Comparison of ENCODE assay signal across 9 mouse cellular contexts in the genomic region with DNA sequence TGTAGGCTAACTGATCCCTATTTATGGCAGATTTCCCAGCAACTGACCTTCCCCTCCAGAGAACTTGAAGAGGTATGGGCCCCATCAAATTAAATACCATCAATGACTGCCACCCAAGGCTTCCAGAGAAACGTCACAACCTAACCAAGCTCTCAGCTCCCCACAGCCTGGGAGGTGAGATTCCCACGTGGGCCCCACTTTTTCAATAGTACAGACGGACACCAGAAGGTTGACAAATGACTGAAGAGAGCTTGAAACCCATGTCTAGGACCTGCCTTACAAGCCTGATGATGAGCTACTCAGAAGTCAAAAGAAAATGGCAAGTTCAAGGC. TPM values are rescaled to one million over a fixed set of nuclear protein-coding genes. Genes with fewer than 3 reads are reported as not detected.
DNase-seq lines count a peak whose midpoint lies in the region; ATAC-seq lines count a peak whose summit lies in the region.
"Had no signal": no experiment of that assay in that cellular context is flagged by ENCODE, and none has a peak within 500 bp of the region (broad histone marks: within the 10 kb centered on the region; RNA-seq: fewer than 3 reads in every experiment).

No protein-coding gene starts in this region.

- WGBS in lung, embryonic 15.5 days: 23% methylated on average over 3 of the region's 3 CpGs
- 46% methylated on average over 3 of the region's 3 CpGs for WGBS in forebrain, embryonic 14.5 days
- 37% methylated on average over 3 of the region's 3 CpGs for WGBS in limb, embryonic 15.5 days
- WGBS in stomach, embryonic 15.5 days: 36% methylated on average over 3 of the region's 3 CpGs

- peaks cover 37% of the 10 kb centered on the region for H3K4me1 ChIP-seq in lung, embryonic 15.5 days
- H3K4me1 ChIP-seq in forebrain, embryonic 14.5 days (ENCODE audit: control insufficient read depth, insufficient read depth, low read length): peaks cover 26% of the 10 kb centered on the region
- peaks cover 34% of the 10 kb centered on the region for H3K4me1 ChIP-seq in limb, embryonic 15.5 days
- H3K4me1 ChIP-seq in stomach, embryonic 15.5 days: peaks cover 33% of the 10 kb centered on the region

- no peaks in the 10 kb centered on the region for H3K9me3 ChIP-seq in lung, embryonic 15.5 days
- H3K9me3 ChIP-seq in forebrain, embryonic 14.5 days (replicated peaks; ENCODE audit: control insufficient read depth, low read length): no peaks in the 10 kb centered on the region
- H3K9me3 ChIP-seq in limb, embryonic 15.5 days: no peaks in the 10 kb centered on the region
- no peaks in the 10 kb centered on the region for H3K9me3 ChIP-seq in stomach, embryonic 15.5 days

- H3K36me3 ChIP-seq in lung, embryonic 15.5 days: peaks cover 28% of the 10 kb centered on the region
- H3K36me3 ChIP-seq in forebrain, embryonic 14.5 days (ENCODE audit: control insufficient read depth, insufficient read depth, low read length): peaks cover 40% of the 10 kb centered on the region
- H3K36me3 ChIP-seq in limb, embryonic 15.5 days: peaks cover 41% of the 10 kb centered on the region
- H3K36me3 ChIP-seq in stomach, embryonic 15.5 days: peaks cover 28% of the 10 kb centered on the region

- no peak overlapping the region for H3K9ac ChIP-seq in lung, embryonic 15.5 days
- peak overlapping the region; percentile 91; the same call in 1 of the 2 replicates for H3K9ac ChIP-seq in forebrain, embryonic 14.5 days (ENCODE audit: low read length)
- no peak overlapping the region for H3K9ac ChIP-seq in limb, embryonic 15.5 days
- no peak overlapping the region for H3K9ac ChIP-seq in stomach, embryonic 15.5 days

- H3K27me3 ChIP-seq in lung, embryonic 15.5 days: no peaks in the 10 kb centered on the region
- no peaks in the 10 kb centered on the region for H3K27me3 ChIP-seq in forebrain, embryonic 14.5 days (replicated peaks; ENCODE audit: control insufficient read depth, insufficient read depth, low read length)
- H3K27me3 ChIP-seq in limb, embryonic 15.5 days: no peaks in the 10 kb centered on the region
- no peaks in the 10 kb centered on the region for H3K27me3 ChIP-seq in stomach, embryonic 15.5 days (replicated peaks)

- peak overlapping the region; percentile 77 for H3K4me2 ChIP-seq in lung, embryonic 15.5 days
- peak overlapping the region; percentile 68 for H3K4me2 ChIP-seq in forebrain, embryonic 14.5 days (ENCODE audit: low read length)
- H3K4me2 ChIP-seq in limb, embryonic 15.5 days: peak overlapping the region; percentile 66
- peak overlapping the region; percentile 62 for H3K4me2 ChIP-seq in stomach, embryonic 15.5 days

- peak overlapping the region; percentile 95 for H3K27ac ChIP-seq in lung, embryonic 15.5 days
- peak overlapping the region; percentile 39; the same call in 1 of the 2 replicates for H3K27ac ChIP-seq in forebrain, embryonic 14.5 days (ENCODE audit: low read depth, low read length)
- 0 out of 2 replicates have a peak overlapping the region, but pooled peaks have one; percentile 93 for H3K27ac ChIP-seq in limb, embryonic 15.5 days
- H3K27ac ChIP-seq in stomach, embryonic 15.5 days: peak overlapping the region; percentile 40; the same call in 1 of the 2 replicates

- intact Hi-C loops in left cerebral cortex, postnatal 10 days (cut with DNase I): no loop called here

- H3K4me3 ChIP-seq in lung, embryonic 15.5 days: peak overlapping the region; percentile 84
- peak overlapping the region; percentile 82 for H3K4me3 ChIP-seq in forebrain, embryonic 14.5 days (ENCODE audit: low read depth, low read length)
- H3K4me3 ChIP-seq in limb, embryonic 15.5 days: peak overlapping the region; percentile 63
- H3K4me3 ChIP-seq in stomach, embryonic 15.5 days (replicated peaks): peak overlapping the region; percentile 73

- no peak for DNase-seq in lung, postnatal 25 days (ENCODE audit: low spot score)
- DNase-seq in forebrain, embryonic 14.5 days (ENCODE audit: low spot score): no peak
- no peak for DNase-seq in thymus, postnatal 0 days (ENCODE audit: low spot score)
- no peak for DNase-seq in left cerebral cortex, postnatal 10 days (ENCODE audit: extremely low spot score in 1 of 2, low spot score in 2 of 2)

- ATAC-seq in lung, embryonic 15.5 days (ENCODE audit: borderline replicate concordance, extremely low read depth, low FRiP score, low TSS enrichment): no peak
- ATAC-seq in forebrain, embryonic 14.5 days: no peak
- no peak for ATAC-seq in limb, embryonic 15.5 days (ENCODE audit: insufficient number of reproducible peaks, low FRiP score, low TSS enrichment, low read depth)
- ATAC-seq in stomach, embryonic 15.5 days (ENCODE audit: insufficient read depth, low FRiP score, low read depth): no peak
- ATAC-seq in megakaryocyte progenitor cell, adult 5-6 weeks (replicated peaks; ENCODE audit: poor library complexity): no peak
- ATAC-seq: activated CD4-positive, CD25-positive, alpha-beta regulatory T cell, adult 4 months had no signal

RNA-seq across cellular contexts. Expression of a gene that starts 1.6 kb away (rescaled TPM):
- polyA plus RNA-seq in lung, embryonic 15.5 days (2015; fragmentation: Nextera tagmentation; extraction: Ambion mirVana): 545 and 586 TPM in 2 replicates
- 241 and 274 TPM in 2 replicates for polyA plus RNA-seq in forebrain, embryonic 14.5 days (2014; fragmentation: Nextera tagmentation; extraction: Ambion mirVana)
- polyA plus RNA-seq in limb, embryonic 15.5 days (2015; fragmentation: Nextera tagmentation; extraction: Ambion mirVana): 408 and 429 TPM in 2 replicates
- polyA plus RNA-seq in stomach, embryonic 15.5 days (2015; fragmentation: Nextera tagmentation; extraction: Ambion mirVana): 396 and 430 TPM in 2 replicates
- 364 and 365 TPM in 2 replicates for polyA plus RNA-seq in thymus, postnatal 0 days (2015; fragmentation: Nextera tagmentation; extraction: Ambion mirVana)
- 100 to 1,000 TPM; 253 to 257 TPM for total RNA-seq in left cerebral cortex, postnatal 10 days (2021)
- total RNA-seq in megakaryocyte progenitor cell, adult 5-6 weeks (2015): 147 and 153 TPM in 2 replicates
- total RNA-seq in megakaryocyte progenitor cell, adult 5-6 weeks (2017): 113 and 135 TPM in 2 replicates

RNA-seq across cellular contexts. Expression of a gene that starts 10.1 kb away (rescaled TPM):
- polyA plus RNA-seq in lung, embryonic 15.5 days (2015; fragmentation: Nextera tagmentation; extraction: Ambion mirVana): 14.5 and 15.0 TPM in 2 replicates
- 37.3 and 41.0 TPM in 2 replicates for polyA plus RNA-seq in forebrain, embryonic 14.5 days (2014; fragmentation: Nextera tagmentation; extraction: Ambion mirVana)
- polyA plus RNA-seq in limb, embryonic 15.5 days (2015; fragmentation: Nextera tagmentation; extraction: Ambion mirVana): 27.9 and 28.3 TPM in 2 replicates
- polyA plus RNA-seq in stomach, embryonic 15.5 days (2015; fragmentation: Nextera tagmentation; extraction: Ambion mirVana): 19.3 and 19.4 TPM in 2 replicates
- polyA plus RNA-seq in thymus, postnatal 0 days (2015; fragmentation: Nextera tagmentation; extraction: Ambion mirVana): 1.2 and 2.0 TPM in 2 replicates
- total RNA-seq in left cerebral cortex, postnatal 10 days (2021): 10 to 100 TPM; 93.4 to 95.5 TPM
- 0.42 and 0.54 TPM in 2 replicates for total RNA-seq in megakaryocyte progenitor cell, adult 5-6 weeks (2015)
- 0.25 and 1.6 TPM in 2 replicates for total RNA-seq in megakaryocyte progenitor cell, adult 5-6 weeks (2017)

RNA-seq across cellular contexts. Expression of a gene that starts 12.6 kb away (rescaled TPM):
- 88.1 and 92.6 TPM in 2 replicates for polyA plus RNA-seq in lung, embryonic 15.5 days (2015; fragmentation: Nextera tagmentation; extraction: Ambion mirVana)
- polyA plus RNA-seq in forebrain, embryonic 14.5 days (2014; fragmentation: Nextera tagmentation; extraction: Ambion mirVana): 52.7 and 60.6 TPM in 2 replicates
- 101 and 105 TPM in 2 replicates for polyA plus RNA-seq in limb, embryonic 15.5 days (2015; fragmentation: Nextera tagmentation; extraction: Ambion mirVana)
- polyA plus RNA-seq in stomach, embryonic 15.5 days (2015; fragmentation: Nextera tagmentation; extraction: Ambion mirVana): 89.5 and 94.4 TPM in 2 replicates
- polyA plus RNA-seq in thymus, postnatal 0 days (2015; fragmentation: Nextera tagmentation; extraction: Ambion mirVana): 138 and 145 TPM in 2 replicates
- 10 to 100 TPM; 25.5 to 32.2 TPM for total RNA-seq in left cerebral cortex, postnatal 10 days (2021)
- 71.9 and 79.5 TPM in 2 replicates for total RNA-seq in megakaryocyte progenitor cell, adult 5-6 weeks (2015)
- total RNA-seq in megakaryocyte progenitor cell, adult 5-6 weeks (2017): 70.4 and 89.4 TPM in 2 replicates

RNA-seq across cellular contexts. Expression of a gene that starts 13.7 kb away (rescaled TPM):
- 66.3 and 66.7 TPM in 2 replicates for polyA plus RNA-seq in lung, embryonic 15.5 days (2015; fragmentation: Nextera tagmentation; extraction: Ambion mirVana)
- polyA plus RNA-seq in forebrain, embryonic 14.5 days (2014; fragmentation: Nextera tagmentation; extraction: Ambion mirVana): 20.0 and 23.4 TPM in 2 replicates
- polyA plus RNA-seq in limb, embryonic 15.5 days (2015; fragmentation: Nextera tagmentation; extraction: Ambion mirVana): 58.8 and 59.4 TPM in 2 replicates
- polyA plus RNA-seq in stomach, embryonic 15.5 days (2015; fragmentation: Nextera tagmentation; extraction: Ambion mirVana): 47.3 and 47.7 TPM in 2 replicates
- 66.6 and 68.8 TPM in 2 replicates for polyA plus RNA-seq in thymus, postnatal 0 days (2015; fragmentation: Nextera tagmentation; extraction: Ambion mirVana)
- total RNA-seq in left cerebral cortex, postnatal 10 days (2021): 1 to 10 TPM; 3.8 to 5.1 TPM
- total RNA-seq in megakaryocyte progenitor cell, adult 5-6 weeks (2015): 22.6 and 25.9 TPM in 2 replicates
- total RNA-seq in megakaryocyte progenitor cell, adult 5-6 weeks (2017): 26.2 and 28.0 TPM in 2 replicates

RNA-seq across cellular contexts. Expression of a gene that starts 31.4 kb away (rescaled TPM):
- polyA plus RNA-seq in lung, embryonic 15.5 days (2015; fragmentation: Nextera tagmentation; extraction: Ambion mirVana): 35.5 and 36.5 TPM in 2 replicates
- polyA plus RNA-seq in forebrain, embryonic 14.5 days (2014; fragmentation: Nextera tagmentation; extraction: Ambion mirVana): 40.5 and 47.8 TPM in 2 replicates
- polyA plus RNA-seq in limb, embryonic 15.5 days (2015; fragmentation: Nextera tagmentation; extraction: Ambion mirVana): 34.8 TPM in 2 replicates
- polyA plus RNA-seq in stomach, embryonic 15.5 days (2015; fragmentation: Nextera tagmentation; extraction: Ambion mirVana): 32.4 and 39.3 TPM in 2 replicates
- polyA plus RNA-seq in thymus, postnatal 0 days (2015; fragmentation: Nextera tagmentation; extraction: Ambion mirVana): 19.6 and 20.1 TPM in 2 replicates
- 100 to 1,000 TPM; 156 to 160 TPM for total RNA-seq in left cerebral cortex, postnatal 10 days (2021)
- total RNA-seq in megakaryocyte progenitor cell, adult 5-6 weeks (2015): 19.5 and 21.9 TPM in 2 replicates
- total RNA-seq in megakaryocyte progenitor cell, adult 5-6 weeks (2017): 8.7 and 11.2 TPM in 2 replicates

Comparison
In these comparisons a context has a peak if more than half of its experiments do, and no peak if none do; other contexts are left out.
1. H3K27ac ChIP-seq: peak in every context shown above with its lines; median percentile 95 in lung, embryonic 15.5 days; 93 in limb, embryonic 15.5 days; 40 in stomach, embryonic 15.5 days; 39 in forebrain, embryonic 14.5 days.